Comparison of ENCODE assay signal across 28 mouse cellular contexts in genomic region chr16:47488525-47488924, GRCm38 (mm10).
"Had no signal": no experiment of that assay in that cellular context is flagged by ENCODE, and none has a peak within 500 bp of the region (broad histone marks: within the 10 kb centered on the region; RNA-seq: fewer than 3 reads in every experiment).

No protein-coding gene starts in this region.

- H3K4me3 ChIP-seq: embryonic facial prominence, embryonic 10.5 days; embryonic facial prominence, embryonic 12.5 days; embryonic facial prominence, embryonic 13.5 days; embryonic facial prominence, embryonic 15.5 days; erythroblast, embryonic 14.5 days; forebrain, embryonic 10.5 days; forebrain, embryonic 12.5 days; forebrain, embryonic 13.5 days; forebrain, embryonic 15.5 days; gastrocnemius, adult 2 months; heart, adult 2 months had no signal

- ATAC-seq: forebrain, embryonic 13.5 days; forebrain, embryonic 14.5 days; forebrain, embryonic 15.5 days; forebrain, embryonic 16.5 days; forebrain, postnatal 0 days had no signal

- H3K4me1 ChIP-seq: embryonic facial prominence, embryonic 10.5 days; embryonic facial prominence, embryonic 12.5 days; embryonic facial prominence, embryonic 13.5 days; embryonic facial prominence, embryonic 15.5 days; forebrain, embryonic 10.5 days; forebrain, embryonic 12.5 days; forebrain, embryonic 13.5 days; forebrain, embryonic 15.5 days had no signal

- H3K27me3 ChIP-seq: embryonic facial prominence, embryonic 12.5 days; embryonic facial prominence, embryonic 13.5 days; embryonic facial prominence, embryonic 15.5 days; forebrain, embryonic 12.5 days; forebrain, embryonic 13.5 days; forebrain, embryonic 15.5 days had no signal

- H3K27ac ChIP-seq: embryonic facial prominence, embryonic 10.5 days; embryonic facial prominence, embryonic 12.5 days; embryonic facial prominence, embryonic 13.5 days; embryonic facial prominence, embryonic 15.5 days; forebrain, embryonic 10.5 days; forebrain, embryonic 12.5 days; forebrain, embryonic 13.5 days; forebrain, embryonic 15.5 days; gastrocnemius, adult 2 months; heart, adult 2 months had no signal

- H3K9ac ChIP-seq: embryonic facial prominence, embryonic 12.5 days; embryonic facial prominence, embryonic 13.5 days; embryonic facial prominence, embryonic 15.5 days; forebrain, embryonic 12.5 days; forebrain, embryonic 13.5 days; forebrain, embryonic 15.5 days; forebrain, postnatal 0 days had no signal

- H3K4me2 ChIP-seq: embryonic facial prominence, embryonic 12.5 days; embryonic facial prominence, embryonic 13.5 days; embryonic facial prominence, embryonic 15.5 days; forebrain, embryonic 12.5 days; forebrain, embryonic 13.5 days; forebrain, embryonic 15.5 days had no signal

- H3K36me3 ChIP-seq: embryonic facial prominence, embryonic 10.5 days; embryonic facial prominence, embryonic 12.5 days; embryonic facial prominence, embryonic 13.5 days; embryonic facial prominence, embryonic 15.5 days; forebrain, embryonic 10.5 days; forebrain, embryonic 12.5 days; forebrain, embryonic 15.5 days had no signal

- DNase-seq: cerebellum, adult 2 months; cerebellum, adult 8-10 months; cerebellum, adult 9-10 months; cerebellum, adult 9-11 months; cerebellum, postnatal 10 days; cerebellum, postnatal 14 days; cerebellum, postnatal 25 days; cerebellum, postnatal 36 days; embryo, embryonic 11 days; forebrain, postnatal 0 days; gastrocnemius, adult 2 months; gastrocnemius, postnatal 10 days; gastrocnemius, postnatal 14 days; gastrocnemius, postnatal 25 days; gastrocnemius, postnatal 36 days; heart, adult 11 months; heart, adult 2 months had no signal

- H3K9me3 ChIP-seq: embryonic facial prominence, embryonic 10.5 days; embryonic facial prominence, embryonic 12.5 days; embryonic facial prominence, embryonic 13.5 days; embryonic facial prominence, embryonic 15.5 days; forebrain, embryonic 10.5 days; forebrain, embryonic 12.5 days; forebrain, embryonic 13.5 days; forebrain, embryonic 15.5 days had no signal
